Mouse (Mus musculus): ENCODE measurements around the gene Dcaf1. TPM values are rescaled to one million over a fixed set of nuclear protein-coding genes. Genes with fewer than 3 reads are reported as not detected.

The Dcaf1 gene
- polyA plus RNA-seq, 1 experiment from 2014 or later, result 34.0 TPM

- Histone ChIP-seq H3K36me3 (ENCODE audit: control insufficient read depth, insufficient read depth, low read length) (no peaks in the 10 kb centered on the region), H3K9ac (ENCODE audit: low read length) (peak within 1 kb of the TSS; percentile 99), H3K4me2 (ENCODE audit: low read depth) (peak within 1 kb of the TSS; percentile 88), H3K27ac (ENCODE audit: low read depth, low read length) (peak within 1 kb of the TSS; percentile 84), H3K4me3 (ENCODE audit: low read depth, low read length) (peak within 1 kb of the TSS; percentile 99), H3K4me1 (ENCODE audit: control insufficient read depth, insufficient read depth, low read length) (peaks cover 10% of the 10 kb centered on the region; the same call in 1 of the 2 replicates), H3K9me3 (ENCODE audit: control insufficient read depth, low read length) (no peaks in the 10 kb centered on the region), H3K27me3 (ENCODE audit: control insufficient read depth, insufficient read depth, low read length) (no peaks in the 10 kb centered on the region)
- ATAC-seq (ENCODE audit: insufficient read depth, low FRiP score, low TSS enrichment) (peak; percentile 88), DNase-seq (ENCODE audit: low spot score) (peak; percentile 90)
- under 1% methylated on average over 48 of the region's 49 CpGs for WGBS
Measured at GRCm38 (mm10) chr9:106788812-106789321, 32.8 kb upstream of the Dcaf1 start, which contains the start of gene Rad54l2. Gene Rad54l2 (minus strand): TSS chr9:106789194.

GRCm38 (mm10) chr9:106789363-106789762 is 32.3 kb upstream of the Dcaf1 start:
- Histone ChIP-seq H3K4me2 (ENCODE audit: low read depth) (peak overlapping the region; percentile 88), H3K9ac (ENCODE audit: low read length) (peak overlapping the region; percentile 99), H3K4me1 (ENCODE audit: control insufficient read depth, insufficient read depth, low read length) (peaks cover 10% of the 10 kb centered on the region; the same call in 1 of the 2 replicates), H3K27ac (ENCODE audit: low read depth, low read length) (no peak overlapping the region), H3K4me3 (ENCODE audit: low read depth, low read length) (peak overlapping the region; percentile 99), H3K9me3 (ENCODE audit: control insufficient read depth, low read length) (no peaks in the 10 kb centered on the region), H3K36me3 (ENCODE audit: control insufficient read depth, insufficient read depth, low read length) (no peaks in the 10 kb centered on the region), H3K27me3 (ENCODE audit: control insufficient read depth, insufficient read depth, low read length) (no peaks in the 10 kb centered on the region)
- ATAC-seq (ENCODE audit: insufficient read depth, low FRiP score, low TSS enrichment) (no peak; the same call in 1 of the 2 replicates), DNase-seq (ENCODE audit: low spot score) (no peak)
- 28% methylated on average over 10 of the region's 10 CpGs for WGBS

GRCm38 (mm10) chr9:106790831-106791230 is 30.8 kb upstream of the Dcaf1 start:
- Histone ChIP-seq H3K4me2 (ENCODE audit: low read depth) (no peak overlapping the region), H3K4me3 (ENCODE audit: low read depth, low read length) (no peak overlapping the region), H3K9me3 (ENCODE audit: control insufficient read depth, low read length) (no peaks in the 10 kb centered on the region), H3K36me3 (ENCODE audit: control insufficient read depth, insufficient read depth, low read length) (no peaks in the 10 kb centered on the region), H3K9ac (ENCODE audit: low read length) (no peak overlapping the region), H3K27me3 (ENCODE audit: control insufficient read depth, insufficient read depth, low read length) (no peaks in the 10 kb centered on the region), H3K27ac (ENCODE audit: low read depth, low read length) (no peak overlapping the region), H3K4me1 (ENCODE audit: control insufficient read depth, insufficient read depth, low read length) (peaks cover 10% of the 10 kb centered on the region; the same call in 1 of the 2 replicates)
- 75% methylated on average over 6 of the region's 6 CpGs for WGBS
- ATAC-seq (ENCODE audit: insufficient read depth, low FRiP score, low TSS enrichment) (no peak), DNase-seq (ENCODE audit: low spot score) (no peak)

GRCm38 (mm10) chr9:106806503-106806902 is 15.2 kb upstream of the Dcaf1 start:
- DNase-seq (ENCODE audit: low spot score) (no peak), ATAC-seq (ENCODE audit: insufficient read depth, low FRiP score, low TSS enrichment) (no peak)
- H3K27me3 ChIP-seq (ENCODE audit: control insufficient read depth, insufficient read depth, low read length), result no peaks in the 10 kb centered on the region
- no peaks in the 10 kb centered on the region for H3K36me3 ChIP-seq (ENCODE audit: control insufficient read depth, insufficient read depth, low read length)
- no peak overlapping the region for H3K4me3 ChIP-seq (ENCODE audit: low read depth, low read length)
- H3K9ac ChIP-seq (ENCODE audit: low read length), result no peak overlapping the region
- no peak overlapping the region for H3K4me2 ChIP-seq (ENCODE audit: low read depth)
- H3K4me1 ChIP-seq (ENCODE audit: control insufficient read depth, insufficient read depth, low read length), result no peaks in the 10 kb centered on the region
- WGBS, result 86% methylated on average over 4 of the region's 4 CpGs
- no peak overlapping the region for H3K27ac ChIP-seq (ENCODE audit: low read depth, low read length)
- no peaks in the 10 kb centered on the region for H3K9me3 ChIP-seq (ENCODE audit: control insufficient read depth, low read length)

GRCm38 (mm10) chr9:106818191-106818590 is 3.5 kb upstream of the Dcaf1 start:
- Histone ChIP-seq H3K27ac (ENCODE audit: low read depth, low read length) (no peak overlapping the region), H3K9me3 (ENCODE audit: control insufficient read depth, low read length) (no peaks in the 10 kb centered on the region), H3K36me3 (ENCODE audit: control insufficient read depth, insufficient read depth, low read length) (no peaks in the 10 kb centered on the region), H3K4me1 (ENCODE audit: control insufficient read depth, insufficient read depth, low read length) (no peaks in the 10 kb centered on the region), H3K9ac (ENCODE audit: low read length) (no peak overlapping the region), H3K4me3 (ENCODE audit: low read depth, low read length) (no peak overlapping the region), H3K4me2 (ENCODE audit: low read depth) (no peak overlapping the region), H3K27me3 (ENCODE audit: control insufficient read depth, insufficient read depth, low read length) (no peaks in the 10 kb centered on the region)
- no peak for ATAC-seq (ENCODE audit: insufficient read depth, low FRiP score, low TSS enrichment)
- WGBS, result 76% methylated on average over 6 of the region's 6 CpGs
- no peak for DNase-seq (ENCODE audit: low spot score)

GRCm38 (mm10) chr9:106819201-106819600 is 2.5 kb upstream of the Dcaf1 start:
- ATAC-seq (ENCODE audit: insufficient read depth, low FRiP score, low TSS enrichment), result no peak
- DNase-seq (ENCODE audit: low spot score), result no peak

GRCm38 (mm10) chr9:106821050-106821617 is 540 bp upstream of the Dcaf1 start:
- no peak overlapping the region for H3K27ac ChIP-seq (ENCODE audit: low read depth, low read length)
- no peaks in the 10 kb centered on the region for H3K4me1 ChIP-seq (ENCODE audit: control insufficient read depth, insufficient read depth, low read length)
- H3K27me3 ChIP-seq (ENCODE audit: control insufficient read depth, insufficient read depth, low read length), result no peaks in the 10 kb centered on the region
- WGBS, result 57% methylated on average over 15 of the region's 15 CpGs
- peak overlapping the region; percentile 39 for H3K4me2 ChIP-seq (ENCODE audit: low read depth)
- ATAC-seq (ENCODE audit: insufficient read depth, low FRiP score, low TSS enrichment) (no peak), DNase-seq (ENCODE audit: low spot score) (no peak)
- H3K4me3 ChIP-seq (ENCODE audit: low read depth, low read length), result peak overlapping the region; percentile 89
- H3K9ac ChIP-seq (ENCODE audit: low read length), result peak overlapping the region; percentile 40
- no peaks in the 10 kb centered on the region for H3K36me3 ChIP-seq (ENCODE audit: control insufficient read depth, insufficient read depth, low read length)
- no peaks in the 10 kb centered on the region for H3K9me3 ChIP-seq (ENCODE audit: control insufficient read depth, low read length)

More at GRCm38 (mm10) chr9:106819201-106819600, 2.5 kb upstream of the Dcaf1 start:
- Histone ChIP-seq H3K9ac (ENCODE audit: low read length) (no peak overlapping the region), H3K9me3 (ENCODE audit: control insufficient read depth, low read length) (no peaks in the 10 kb centered on the region), H3K4me3 (ENCODE audit: low read depth, low read length) (no peak overlapping the region), H3K4me1 (ENCODE audit: control insufficient read depth, insufficient read depth, low read length) (no peaks in the 10 kb centered on the region), H3K27ac (ENCODE audit: low read depth, low read length) (no peak overlapping the region), H3K27me3 (ENCODE audit: control insufficient read depth, insufficient read depth, low read length) (no peaks in the 10 kb centered on the region), H3K4me2 (ENCODE audit: low read depth) (no peak overlapping the region), H3K36me3 (ENCODE audit: control insufficient read depth, insufficient read depth, low read length) (no peaks in the 10 kb centered on the region)
- WGBS, result 77% methylated on average over 1 of the region's 1 CpGs

- Histone ChIP-seq H3K4me1 (ENCODE audit: control insufficient read depth, insufficient read depth, low read length) (no peaks in the 10 kb centered on the region), H3K27ac (ENCODE audit: low read depth, low read length) (peak overlapping the region; percentile 80), H3K4me2 (ENCODE audit: low read depth) (peak overlapping the region; percentile 73), H3K4me3 (ENCODE audit: low read depth, low read length) (peak overlapping the region; percentile 89), H3K27me3 (ENCODE audit: control insufficient read depth, insufficient read depth, low read length) (no peaks in the 10 kb centered on the region), H3K9ac (ENCODE audit: low read length) (peak overlapping the region; percentile 75), H3K36me3 (ENCODE audit: control insufficient read depth, insufficient read depth, low read length) (no peaks in the 10 kb centered on the region), H3K9me3 (ENCODE audit: control insufficient read depth, low read length) (no peaks in the 10 kb centered on the region)
- 3% methylated on average over 30 of the region's 32 CpGs for WGBS
- ATAC-seq (ENCODE audit: insufficient read depth, low FRiP score, low TSS enrichment) (peak; percentile 81), DNase-seq (ENCODE audit: low spot score) (peak; percentile 88)
Measured at GRCm38 (mm10) chr9:106822381-106823104, 869 bp downstream of the Dcaf1 start.
